Mouse (Mus musculus) lung, postnatal 0 days (tissue): ENCODE data around the gene 2310034G01Rik.

Source experiments
- CTCF ChIP-seq: IDR thresholded peaks from 2 replicates; pipeline ENCODE4 v1.5.1; 2016; ENCODE audit warnings: antibody characterized with exemption, mild to moderate bottlenecking
- EP300 ChIP-seq: IDR thresholded peaks from 2 replicates; pipeline ENCODE4 v1.6.1; 2016; ENCODE audit warnings: antibody characterized with exemption, mild to moderate bottlenecking, control low read depth

- TF ChIP-seq CTCF (no peak), EP300 (no peak)
These were observed 46.6 kb downstream of the 2310034G01Rik start for GRCm38 (mm10) chr19:46303251-46304215.
